Mouse (Mus musculus): ENCODE measurements around the gene Kcna4.

Gene Kcna4

GRCm38 (mm10) chr2:107289990-107290696 lies at the start of gene Kcna4:
TSS of gene Kcna4 (plus strand) at chr2:107290639.
- no peak for DNase-seq (ENCODE audit: low read depth, low spot score)
- Histone ChIP-seq H3K27me3 (ENCODE audit: control insufficient read depth, insufficient read depth, low read length, poor library complexity, severe bottlenecking) (no peaks in the 10 kb centered on the region), H3K36me3 (ENCODE audit: control insufficient read depth, insufficient read depth, low read length, poor library complexity, severe bottlenecking) (no peaks in the 10 kb centered on the region)

DNA sequence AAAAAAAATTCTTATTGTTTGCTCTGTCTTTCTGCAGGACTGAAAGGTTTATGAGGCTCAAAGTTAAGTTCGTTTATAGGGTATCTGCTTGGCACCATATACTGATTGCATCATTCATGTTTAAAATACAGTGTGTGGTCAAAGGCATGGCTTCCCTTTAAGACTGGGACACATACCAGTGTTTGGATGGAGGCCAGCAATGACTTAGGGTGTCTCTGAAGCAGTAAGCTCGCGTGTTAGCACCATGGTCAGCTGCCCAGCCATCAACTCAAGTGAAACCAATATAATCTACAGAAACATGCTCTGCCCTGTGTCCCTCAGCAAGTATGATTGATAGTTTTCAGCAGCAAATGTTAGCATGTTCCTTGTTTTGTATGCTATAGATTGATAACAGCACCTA lies 32.3 kb upstream of the Kcna4 start:
- Histone ChIP-seq H3K36me3 (ENCODE audit: control insufficient read depth, insufficient read depth, low read length, poor library complexity, severe bottlenecking) (no peaks in the 10 kb centered on the region), H3K27me3 (ENCODE audit: control insufficient read depth, insufficient read depth, low read length, poor library complexity, severe bottlenecking) (no peaks in the 10 kb centered on the region)
- no peak for DNase-seq (ENCODE audit: low read depth, low spot score)

DNA sequence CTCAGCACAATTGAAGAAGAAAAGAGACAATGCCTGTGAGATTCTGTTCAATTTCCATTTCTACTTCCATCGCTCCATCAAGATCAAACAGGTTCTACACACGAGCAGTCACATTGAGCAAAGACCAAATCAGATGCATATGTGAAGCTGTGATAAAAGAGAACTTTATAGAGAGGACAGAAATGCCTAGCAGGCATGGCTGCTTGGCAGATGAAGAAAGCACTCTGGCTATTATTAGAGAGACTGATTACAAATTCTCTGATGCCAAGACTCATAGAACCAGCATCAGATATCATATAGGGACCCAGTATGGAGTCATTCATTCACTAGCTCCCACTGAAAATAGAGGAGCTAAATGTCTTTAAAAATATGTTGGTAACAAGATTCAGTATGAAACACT lies 24.2 kb upstream of the Kcna4 start:
- Histone ChIP-seq H3K36me3 (ENCODE audit: control insufficient read depth, insufficient read depth, low read length, poor library complexity, severe bottlenecking) (no peaks in the 10 kb centered on the region), H3K27me3 (ENCODE audit: control insufficient read depth, insufficient read depth, low read length, poor library complexity, severe bottlenecking) (no peaks in the 10 kb centered on the region)
- no peak for DNase-seq (ENCODE audit: low read depth, low spot score)

GRCm38 (mm10) chr2:107270050-107270449 lies 20.4 kb upstream of the Kcna4 start:
- DNase-seq (ENCODE audit: low read depth, low spot score), result no peak
- H3K36me3 ChIP-seq (ENCODE audit: control insufficient read depth, insufficient read depth, low read length, poor library complexity, severe bottlenecking), result no peaks in the 10 kb centered on the region
- no peaks in the 10 kb centered on the region for H3K27me3 ChIP-seq (ENCODE audit: control insufficient read depth, insufficient read depth, low read length, poor library complexity, severe bottlenecking)

DNA sequence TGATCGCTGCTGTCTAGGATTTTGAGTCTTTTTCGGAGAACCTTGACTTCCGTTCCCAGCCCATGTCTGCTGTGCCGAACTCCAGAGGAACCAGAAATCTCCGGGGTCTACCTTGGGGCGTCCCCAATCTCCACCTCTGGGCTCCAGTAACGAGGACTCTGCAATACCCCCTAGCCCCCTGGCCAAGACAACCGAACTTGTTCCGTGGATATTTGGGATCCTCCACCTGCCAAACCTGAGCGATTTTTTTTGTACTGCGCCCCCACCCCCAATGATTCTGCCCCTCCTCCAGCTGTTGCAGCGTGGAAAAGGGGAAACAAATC lies 219 bp downstream of the Kcna4 start:
- no peak for DNase-seq (ENCODE audit: low read depth, low spot score)
- no peaks in the 10 kb centered on the region for H3K27me3 ChIP-seq (ENCODE audit: control insufficient read depth, insufficient read depth, low read length, poor library complexity, severe bottlenecking)
- no peaks in the 10 kb centered on the region for H3K36me3 ChIP-seq (ENCODE audit: control insufficient read depth, insufficient read depth, low read length, poor library complexity, severe bottlenecking)

- DNase-seq (ENCODE audit: low read depth, low spot score), result no peak
- Histone ChIP-seq H3K27me3 (ENCODE audit: control insufficient read depth, insufficient read depth, low read length, poor library complexity, severe bottlenecking) (no peaks in the 10 kb centered on the region), H3K36me3 (ENCODE audit: control insufficient read depth, insufficient read depth, low read length, poor library complexity, severe bottlenecking) (no peaks in the 10 kb centered on the region)
Measured at GRCm38 (mm10) chr2:107291142-107291541, 703 bp downstream of the Kcna4 start.

GRCm38 (mm10) chr2:107294521-107294920 lies 4.1 kb downstream of the Kcna4 start:
- Histone ChIP-seq H3K27me3 (ENCODE audit: control insufficient read depth, insufficient read depth, low read length, poor library complexity, severe bottlenecking) (no peaks in the 10 kb centered on the region), H3K36me3 (ENCODE audit: control insufficient read depth, insufficient read depth, low read length, poor library complexity, severe bottlenecking) (no peaks in the 10 kb centered on the region)
- DNase-seq (ENCODE audit: low read depth, low spot score), result no peak

GRCm38 (mm10) chr2:107301886-107302285 lies 11.4 kb downstream of the Kcna4 start:
- no peak for DNase-seq (ENCODE audit: low read depth, low spot score)
- Histone ChIP-seq H3K36me3 (ENCODE audit: control insufficient read depth, insufficient read depth, low read length, poor library complexity, severe bottlenecking) (no peaks in the 10 kb centered on the region), H3K27me3 (ENCODE audit: control insufficient read depth, insufficient read depth, low read length, poor library complexity, severe bottlenecking) (no peaks in the 10 kb centered on the region; the same call in 1 of the 2 replicates)

- H3K27me3 ChIP-seq (ENCODE audit: control insufficient read depth, insufficient read depth, low read length, poor library complexity, severe bottlenecking), result no peaks in the 10 kb centered on the region; the same call in 1 of the 2 replicates
- DNase-seq (ENCODE audit: low read depth, low spot score), result no peak
- H3K36me3 ChIP-seq (ENCODE audit: control insufficient read depth, insufficient read depth, low read length, poor library complexity, severe bottlenecking), result no peaks in the 10 kb centered on the region
Measured at GRCm38 (mm10) chr2:107304707-107305106, 14.3 kb downstream of the Kcna4 start.

- Histone ChIP-seq H3K36me3 (ENCODE audit: control insufficient read depth, insufficient read depth, low read length, poor library complexity, severe bottlenecking) (no peaks in the 10 kb centered on the region), H3K27me3 (ENCODE audit: control insufficient read depth, insufficient read depth, low read length, poor library complexity, severe bottlenecking) (no peaks in the 10 kb centered on the region; the same call in 1 of the 2 replicates)
- no peak for DNase-seq (ENCODE audit: low read depth, low spot score)
Measured at GRCm38 (mm10) chr2:107306077-107306476, 15.6 kb downstream of the Kcna4 start.

- Histone ChIP-seq H3K36me3 (ENCODE audit: control insufficient read depth, insufficient read depth, low read length, poor library complexity, severe bottlenecking) (no peaks in the 10 kb centered on the region), H3K27me3 (ENCODE audit: control insufficient read depth, insufficient read depth, low read length, poor library complexity, severe bottlenecking) (no peaks in the 10 kb centered on the region)
- DNase-seq (ENCODE audit: low read depth, low spot score), result no peak
Measured at GRCm38 (mm10) chr2:107318636-107319035, 28.2 kb downstream of the Kcna4 start.

DNA sequence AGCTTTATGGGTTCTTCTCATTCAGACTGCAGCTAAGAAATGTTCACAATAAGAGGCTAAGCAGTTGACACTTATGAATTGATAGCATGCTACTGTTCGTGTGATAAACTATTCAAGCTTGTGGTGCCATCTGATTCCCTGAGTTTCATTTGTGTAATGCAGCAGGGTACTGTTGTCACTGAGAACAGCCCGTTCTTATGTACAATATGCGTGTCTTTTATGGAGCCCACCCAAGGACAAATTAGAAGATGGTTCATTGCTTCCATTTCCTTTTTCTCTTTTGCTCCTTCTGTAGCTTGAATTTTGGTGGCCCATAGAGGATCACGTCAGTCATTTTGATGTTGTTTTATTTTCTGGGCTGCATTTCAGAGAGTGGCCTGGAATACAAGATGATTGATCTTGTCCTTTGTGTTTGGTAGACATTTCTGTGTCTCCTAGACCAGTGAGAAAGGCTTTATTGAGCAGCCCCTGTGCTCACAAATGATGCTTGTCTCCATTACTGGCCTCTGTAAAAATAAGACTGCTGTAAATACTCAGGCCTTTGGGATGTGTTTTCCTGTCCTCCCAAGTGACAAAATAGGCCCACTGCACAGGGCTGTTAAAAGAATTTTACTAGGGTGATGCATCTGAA lies 31.3 kb downstream of the Kcna4 start:
- DNase-seq (ENCODE audit: low read depth, low spot score), result no peak
- H3K27me3 ChIP-seq (ENCODE audit: control insufficient read depth, insufficient read depth, low read length, poor library complexity, severe bottlenecking), result no peaks in the 10 kb centered on the region
- no peaks in the 10 kb centered on the region for H3K36me3 ChIP-seq (ENCODE audit: control insufficient read depth, insufficient read depth, low read length, poor library complexity, severe bottlenecking)

DNA sequence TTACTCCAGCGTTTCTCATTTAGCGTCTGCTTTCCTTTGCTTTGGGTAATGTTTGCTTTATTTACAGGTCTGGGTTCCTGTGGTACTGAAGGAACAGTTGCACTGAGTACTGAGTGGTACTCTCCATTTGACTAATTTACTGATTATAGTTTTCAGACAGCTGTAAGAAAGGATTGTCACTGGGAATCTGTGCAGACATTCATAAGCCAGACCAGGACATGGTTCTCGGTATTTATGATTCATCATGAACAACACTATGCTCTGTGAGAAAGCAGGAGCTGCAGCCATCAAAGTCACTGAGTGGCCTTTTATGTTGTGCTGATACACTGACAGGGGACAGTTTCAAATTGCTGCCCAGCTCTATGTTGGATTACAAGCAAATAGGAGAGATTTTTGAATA lies 33.7 kb downstream of the Kcna4 start:
- DNase-seq (ENCODE audit: low read depth, low spot score), result no peak
- Histone ChIP-seq H3K36me3 (ENCODE audit: control insufficient read depth, insufficient read depth, low read length, poor library complexity, severe bottlenecking) (no peaks in the 10 kb centered on the region), H3K27me3 (ENCODE audit: control insufficient read depth, insufficient read depth, low read length, poor library complexity, severe bottlenecking) (no peaks in the 10 kb centered on the region)

DNA sequence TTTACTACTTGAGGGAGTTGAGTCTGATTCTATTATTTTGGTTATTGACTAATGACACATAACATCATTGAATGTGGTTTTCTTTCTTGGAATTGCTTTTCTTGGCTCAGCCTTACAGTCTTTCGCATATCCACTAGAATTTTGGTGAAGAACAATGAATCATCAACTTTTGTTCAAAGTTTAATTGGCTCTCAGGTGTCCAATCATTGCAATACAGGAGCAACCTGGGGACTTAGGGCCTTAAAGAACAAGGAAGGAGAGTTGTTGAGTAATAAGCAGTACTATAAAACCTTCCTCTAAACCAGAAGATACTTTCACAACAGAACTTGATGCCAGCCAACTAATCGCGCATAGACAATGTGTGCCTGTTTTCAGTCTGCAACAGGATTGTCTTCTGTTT lies 36.8 kb downstream of the Kcna4 start:
- H3K27me3 ChIP-seq (ENCODE audit: control insufficient read depth, insufficient read depth, low read length, poor library complexity, severe bottlenecking), result no peaks in the 10 kb centered on the region
- no peaks in the 10 kb centered on the region for H3K36me3 ChIP-seq (ENCODE audit: control insufficient read depth, insufficient read depth, low read length, poor library complexity, severe bottlenecking)
- no peak for DNase-seq (ENCODE audit: low read depth, low spot score)

DNA sequence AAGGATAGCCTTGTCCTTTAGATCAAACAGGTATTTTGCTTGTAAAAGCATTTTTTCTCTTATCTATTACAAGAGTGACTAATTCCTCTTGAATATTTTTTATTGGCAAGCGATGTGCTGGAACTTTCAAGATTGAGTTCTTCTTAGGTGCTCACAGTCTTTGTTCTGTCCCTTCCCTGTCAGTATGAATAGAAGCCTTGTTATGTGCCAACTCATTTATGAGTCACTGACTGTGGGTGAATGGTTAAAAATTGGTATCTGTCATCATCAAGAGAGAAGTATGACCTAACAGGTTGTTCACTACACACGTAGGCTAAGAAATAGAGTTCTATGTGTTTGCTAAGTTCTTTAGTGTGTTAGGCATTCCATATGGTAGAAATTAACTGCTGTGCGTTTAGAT lies 50.9 kb downstream of the Kcna4 start:
- H3K36me3 ChIP-seq (ENCODE audit: control insufficient read depth, insufficient read depth, low read length, poor library complexity, severe bottlenecking), result no peaks in the 10 kb centered on the region
- no peak for DNase-seq (ENCODE audit: low read depth, low spot score)

GRCm38 (mm10) chr2:107344807-107345206 lies 54.4 kb downstream of the Kcna4 start:
- Histone ChIP-seq H3K27me3 (ENCODE audit: control insufficient read depth, insufficient read depth, low read length, poor library complexity, severe bottlenecking) (no peaks in the 10 kb centered on the region), H3K36me3 (ENCODE audit: control insufficient read depth, insufficient read depth, low read length, poor library complexity, severe bottlenecking) (no peaks in the 10 kb centered on the region)
- no peak for DNase-seq (ENCODE audit: low read depth, low spot score)

More for the DNA sequence above, 50.9 kb downstream of the Kcna4 start:
- H3K27me3 ChIP-seq (ENCODE audit: control insufficient read depth, insufficient read depth, low read length, poor library complexity, severe bottlenecking), result no peaks in the 10 kb centered on the region

Data from splenic B cell, adult 2 months (primary cell).